Comparison of ENCODE assay signal across 8 mouse cellular contexts in genomic region chr7:44853596-44854355, GRCm38 (mm10). TPM values are rescaled to one million over a fixed set of nuclear protein-coding genes. Genes with fewer than 3 reads are reported as not detected.
DNase-seq lines count a peak whose midpoint lies in the region; ATAC-seq lines count a peak whose summit lies in the region.

No protein-coding gene starts in this region.

- DNase-seq in adrenal gland, postnatal 25 days: peak; percentile 38
- DNase-seq in adrenal gland, adult (ENCODE audit: inconsistent age in 2 of 2, low spot score in 1 of 2): no peak
- no peak for DNase-seq in neural tube, embryonic 11.5 days (ENCODE audit: low spot score)
- no peak for DNase-seq in neural tube, embryonic 10.5 days (ENCODE audit: extremely low spot score, low spot score)
- DNase-seq in limb, embryonic 10.5 days (ENCODE audit: low spot score): no peak
- no peak for DNase-seq in embryo, embryonic 10.5 days (ENCODE audit: low spot score)
- DNase-seq in B cell, adult 2 months: no peak

- H3K27ac ChIP-seq in neural tube, embryonic 11.5 days (ENCODE audit: low read depth, low read length): peak overlapping the region; percentile 92
- H3K27ac ChIP-seq in limb, embryonic 10.5 days: peak overlapping the region; percentile 90
- H3K27ac ChIP-seq in stomach, embryonic 14.5 days (ENCODE audit: low read length): peak overlapping the region; percentile 95

- H3K27me3 ChIP-seq in neural tube, embryonic 11.5 days (ENCODE audit: control insufficient read depth, insufficient read depth, low read length): no peaks in the 10 kb centered on the region
- no peaks in the 10 kb centered on the region for H3K27me3 ChIP-seq in limb, embryonic 10.5 days (ENCODE audit: low read depth, poor library complexity, severe bottlenecking)
- H3K27me3 ChIP-seq in stomach, embryonic 14.5 days (ENCODE audit: control insufficient read depth, insufficient read depth, low read length): no peaks in the 10 kb centered on the region

- WGBS in neural tube, embryonic 11.5 days: 29% methylated on average over 26 of the region's 26 CpGs
- 34% methylated on average over 26 of the region's 26 CpGs for WGBS in limb, embryonic 10.5 days
- 23% methylated on average over 26 of the region's 26 CpGs for WGBS in stomach, embryonic 14.5 days

- H3K36me3 ChIP-seq in neural tube, embryonic 11.5 days (ENCODE audit: control insufficient read depth, insufficient read depth, low read length): no peaks in the 10 kb centered on the region
- H3K36me3 ChIP-seq in limb, embryonic 10.5 days: peaks cover 23% of the 10 kb centered on the region
- peaks cover 10% of the 10 kb centered on the region for H3K36me3 ChIP-seq in stomach, embryonic 14.5 days (ENCODE audit: control insufficient read depth, insufficient read depth, low read length)

- ATAC-seq in neural tube, embryonic 11.5 days (ENCODE audit: insufficient read depth, low FRiP score, low TSS enrichment): no peak
- no peak for ATAC-seq in stomach, embryonic 14.5 days (ENCODE audit: insufficient number of reproducible peaks, insufficient read depth, low FRiP score, low read depth)

- H3K4me1 ChIP-seq in neural tube, embryonic 11.5 days (ENCODE audit: control insufficient read depth, insufficient read depth, low read length): peaks cover 34% of the 10 kb centered on the region
- peaks cover 64% of the 10 kb centered on the region for H3K4me1 ChIP-seq in limb, embryonic 10.5 days
- peaks cover 44% of the 10 kb centered on the region for H3K4me1 ChIP-seq in stomach, embryonic 14.5 days (ENCODE audit: control insufficient read depth, insufficient read depth, low read length)

- H3K9me3 ChIP-seq in neural tube, embryonic 11.5 days (ENCODE audit: control insufficient read depth, low read length): no peaks in the 10 kb centered on the region
- no peaks in the 10 kb centered on the region for H3K9me3 ChIP-seq in limb, embryonic 10.5 days (replicated peaks)
- H3K9me3 ChIP-seq in stomach, embryonic 14.5 days (ENCODE audit: control insufficient read depth, low read depth, low read length): no peaks in the 10 kb centered on the region

- peak overlapping the region; percentile 44 for H3K4me3 ChIP-seq in neural tube, embryonic 11.5 days (ENCODE audit: low read depth, low read length)
- peak overlapping the region; percentile 64 for H3K4me3 ChIP-seq in limb, embryonic 10.5 days
- peak overlapping the region; percentile 43 for H3K4me3 ChIP-seq in stomach, embryonic 14.5 days (ENCODE audit: low read depth, low read length)

- H3K4me2 ChIP-seq in neural tube, embryonic 11.5 days (ENCODE audit: low read depth): peak overlapping the region; percentile 91
- H3K4me2 ChIP-seq in stomach, embryonic 14.5 days (replicated peaks; ENCODE audit: low read depth, low read length): peak overlapping the region; percentile 95

- H3K9ac ChIP-seq in neural tube, embryonic 11.5 days (ENCODE audit: low read length): peak overlapping the region; percentile 69
- H3K9ac ChIP-seq in stomach, embryonic 14.5 days (replicated peaks; ENCODE audit: low read depth, low read length): peak overlapping the region; percentile 45

RNA-seq across cellular contexts. Expression of gene Pnkp, which starts 3.2 kb away (rescaled TPM):
- total RNA-seq in adrenal gland, postnatal 25 days (2021): 53.2 and 55.8 TPM in 2 replicates
- 30.2 and 30.6 TPM in 2 replicates for polyA plus RNA-seq in neural tube, embryonic 11.5 days (2014; fragmentation: Nextera tagmentation; extraction: Ambion mirVana)
- polyA plus RNA-seq in limb, embryonic 10.5 days (2016; fragmentation: Nextera tagmentation; extraction: Ambion mirVana): 37.5 and 43.1 TPM in 2 replicates
- 25.7 and 30.0 TPM in 2 replicates for polyA plus RNA-seq in stomach, embryonic 14.5 days (2014; fragmentation: Nextera tagmentation; extraction: Ambion mirVana)

RNA-seq across cellular contexts. Expression of gene Tbc1d17, which starts 4.9 kb away (rescaled TPM):
- total RNA-seq in adrenal gland, postnatal 25 days (2021): 62.1 and 88.5 TPM in 2 replicates
- 69.3 and 93.0 TPM in 2 replicates for polyA plus RNA-seq in neural tube, embryonic 11.5 days (2014; fragmentation: Nextera tagmentation; extraction: Ambion mirVana)
- 71.4 and 75.2 TPM in 2 replicates for polyA plus RNA-seq in limb, embryonic 10.5 days (2016; fragmentation: Nextera tagmentation; extraction: Ambion mirVana)
- polyA plus RNA-seq in stomach, embryonic 14.5 days (2014; fragmentation: Nextera tagmentation; extraction: Ambion mirVana): 64.6 and 71.8 TPM in 2 replicates

RNA-seq across cellular contexts. Expression of gene Akt1s1, which starts 5.0 kb away (rescaled TPM):
- total RNA-seq in adrenal gland, postnatal 25 days (2021): 116 and 138 TPM in 2 replicates
- polyA plus RNA-seq in neural tube, embryonic 11.5 days (2014; fragmentation: Nextera tagmentation; extraction: Ambion mirVana): 37.2 and 49.3 TPM in 2 replicates
- 96.4 and 99.6 TPM in 2 replicates for polyA plus RNA-seq in limb, embryonic 10.5 days (2016; fragmentation: Nextera tagmentation; extraction: Ambion mirVana)
- polyA plus RNA-seq in stomach, embryonic 14.5 days (2014; fragmentation: Nextera tagmentation; extraction: Ambion mirVana): 43.6 and 54.9 TPM in 2 replicates

RNA-seq across cellular contexts. Expression of gene Ptov1, which starts 15.8 kb away (rescaled TPM):
- total RNA-seq in adrenal gland, postnatal 25 days (2021): 309 and 326 TPM in 2 replicates
- 418 and 419 TPM in 2 replicates for polyA plus RNA-seq in neural tube, embryonic 11.5 days (2014; fragmentation: Nextera tagmentation; extraction: Ambion mirVana)
- 434 and 504 TPM in 2 replicates for polyA plus RNA-seq in limb, embryonic 10.5 days (2016; fragmentation: Nextera tagmentation; extraction: Ambion mirVana)
- polyA plus RNA-seq in stomach, embryonic 14.5 days (2014; fragmentation: Nextera tagmentation; extraction: Ambion mirVana): 377 and 384 TPM in 2 replicates

RNA-seq across cellular contexts. Expression of gene Atf5, which starts 37.3 kb away (rescaled TPM):
- total RNA-seq in adrenal gland, postnatal 25 days (2021): 108 and 165 TPM in 2 replicates
- 2.1 and 3.1 TPM in 2 replicates for polyA plus RNA-seq in neural tube, embryonic 11.5 days (2014; fragmentation: Nextera tagmentation; extraction: Ambion mirVana)
- 3.1 and 3.4 TPM in 2 replicates for polyA plus RNA-seq in limb, embryonic 10.5 days (2016; fragmentation: Nextera tagmentation; extraction: Ambion mirVana)
- 3.1 and 4.4 TPM in 2 replicates for polyA plus RNA-seq in stomach, embryonic 14.5 days (2014; fragmentation: Nextera tagmentation; extraction: Ambion mirVana)
